Mouse (Mus musculus): Measurements from ENCODE around the gene Aff1. TPM values are rescaled to one million over a fixed set of nuclear protein-coding genes. Genes with fewer than 3 reads are reported as not detected.

Aff1 gene
- polyA plus RNA-seq, 1 experiment from 2014 or later, result 7.1 TPM

- Histone ChIP-seq H3K9me3 (ENCODE audit: control insufficient read depth, low read length) (no peaks in the 10 kb centered on the region), H3K4me3 (ENCODE audit: low read depth, low read length) (no peak overlapping the region), H3K27me3 (ENCODE audit: control insufficient read depth, insufficient read depth, low read length) (no peaks in the 10 kb centered on the region), H3K9ac (ENCODE audit: low read length) (no peak overlapping the region), H3K4me2 (ENCODE audit: low read depth, low read length, severe bottlenecking) (no peak overlapping the region), H3K4me1 (replicated peaks; ENCODE audit: control insufficient read depth, insufficient read depth, low read length) (no peaks in the 10 kb centered on the region), H3K36me3 (ENCODE audit: control insufficient read depth, insufficient read depth, low read length) (no peaks in the 10 kb centered on the region), H3K27ac (ENCODE audit: low read depth, low read length) (no peak overlapping the region)
- 86% methylated on average over 2 of the region's 2 CpGs for WGBS
- no peak for DNase-seq (ENCODE audit: low spot score)
- ATAC-seq (replicated peaks; ENCODE audit: low FRiP score), result no peak
These were observed 49.8 kb downstream of the Aff1 start for GRCm38 (mm10) chr5:103741992-103742391.

- Histone ChIP-seq H3K4me2 (ENCODE audit: low read depth, low read length, severe bottlenecking) (no peak overlapping the region), H3K36me3 (ENCODE audit: control insufficient read depth, insufficient read depth, low read length) (no peaks in the 10 kb centered on the region), H3K9me3 (ENCODE audit: control insufficient read depth, low read length) (no peaks in the 10 kb centered on the region), H3K9ac (ENCODE audit: low read length) (no peak overlapping the region), H3K27me3 (ENCODE audit: control insufficient read depth, insufficient read depth, low read length) (no peaks in the 10 kb centered on the region), H3K4me1 (replicated peaks; ENCODE audit: control insufficient read depth, insufficient read depth, low read length) (no peaks in the 10 kb centered on the region), H3K27ac (ENCODE audit: low read depth, low read length) (no peak overlapping the region), H3K4me3 (ENCODE audit: low read depth, low read length) (no peak overlapping the region)
- WGBS, result 77% methylated on average over 6 of the region's 6 CpGs
- ATAC-seq (replicated peaks; ENCODE audit: low FRiP score) (no peak), DNase-seq (ENCODE audit: low spot score) (no peak)
These were observed 52.4 kb downstream of the Aff1 start for GRCm38 (mm10) chr5:103744531-103744930.

GRCm38 (mm10) chr5:103745635-103746034 is 53.5 kb downstream of the Aff1 start:
- ATAC-seq (replicated peaks; ENCODE audit: low FRiP score) (no peak), DNase-seq (ENCODE audit: low spot score) (no peak)
- no peak overlapping the region for H3K4me3 ChIP-seq (ENCODE audit: low read depth, low read length)
- 90% methylated on average over 1 of the region's 1 CpGs for WGBS
- H3K4me1 ChIP-seq (replicated peaks; ENCODE audit: control insufficient read depth, insufficient read depth, low read length), result no peaks in the 10 kb centered on the region
- H3K4me2 ChIP-seq (ENCODE audit: low read depth, low read length, severe bottlenecking), result no peak overlapping the region
- H3K27ac ChIP-seq (ENCODE audit: low read depth, low read length), result no peak overlapping the region
- H3K27me3 ChIP-seq (ENCODE audit: control insufficient read depth, insufficient read depth, low read length), result no peaks in the 10 kb centered on the region
- H3K36me3 ChIP-seq (ENCODE audit: control insufficient read depth, insufficient read depth, low read length), result no peaks in the 10 kb centered on the region
- H3K9me3 ChIP-seq (ENCODE audit: control insufficient read depth, low read length), result no peaks in the 10 kb centered on the region
- no peak overlapping the region for H3K9ac ChIP-seq (ENCODE audit: low read length)

DNA sequence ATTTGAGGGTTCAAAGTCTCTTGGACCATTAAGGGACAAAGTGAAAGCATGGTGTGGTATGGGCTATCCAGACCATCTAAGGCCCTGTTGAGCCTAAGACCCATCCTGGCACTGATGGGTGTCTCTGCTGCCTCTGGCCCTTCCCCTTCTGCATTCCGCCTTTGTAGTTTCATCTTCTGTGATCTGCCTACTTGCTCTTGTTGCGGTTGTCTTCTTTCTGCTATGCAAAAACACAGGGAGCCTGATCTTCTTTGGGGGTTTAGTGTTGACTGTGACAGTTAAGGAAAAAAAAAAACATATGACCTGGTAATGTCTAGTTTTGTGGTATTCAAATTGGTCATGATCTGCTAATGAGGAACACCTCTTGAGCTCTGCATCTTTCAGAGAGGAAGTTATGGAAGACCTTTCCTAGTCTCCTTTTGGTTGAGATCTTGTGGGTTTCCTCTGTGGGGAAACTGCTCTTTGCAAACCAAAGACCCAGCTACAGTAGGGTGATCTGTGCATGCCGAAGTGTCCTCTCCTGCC is 54.4 kb downstream of the Aff1 start:
- H3K27me3 ChIP-seq (ENCODE audit: control insufficient read depth, insufficient read depth, low read length), result no peaks in the 10 kb centered on the region
- H3K9ac ChIP-seq (ENCODE audit: low read length), result no peak overlapping the region
- no peaks in the 10 kb centered on the region for H3K4me1 ChIP-seq (replicated peaks; ENCODE audit: control insufficient read depth, insufficient read depth, low read length)
- no peak for DNase-seq (ENCODE audit: low spot score)
- WGBS, result 94% methylated on average over 3 of the region's 3 CpGs
- H3K4me2 ChIP-seq (ENCODE audit: low read depth, low read length, severe bottlenecking), result no peak overlapping the region
- ATAC-seq (replicated peaks; ENCODE audit: low FRiP score), result no peak
- H3K27ac ChIP-seq (ENCODE audit: low read depth, low read length), result no peak overlapping the region
- no peak overlapping the region for H3K4me3 ChIP-seq (ENCODE audit: low read depth, low read length)
- H3K36me3 ChIP-seq (ENCODE audit: control insufficient read depth, insufficient read depth, low read length), result no peaks in the 10 kb centered on the region
- H3K9me3 ChIP-seq (ENCODE audit: control insufficient read depth, low read length), result no peaks in the 10 kb centered on the region

GRCm38 (mm10) chr5:103747098-103747497 is 54.9 kb downstream of the Aff1 start:
- no peak for ATAC-seq (replicated peaks; ENCODE audit: low FRiP score)
- no peaks in the 10 kb centered on the region for H3K27me3 ChIP-seq (ENCODE audit: control insufficient read depth, insufficient read depth, low read length)
- no peak overlapping the region for H3K4me2 ChIP-seq (ENCODE audit: low read depth, low read length, severe bottlenecking)
- DNase-seq (ENCODE audit: low spot score), result no peak
- H3K9ac ChIP-seq (ENCODE audit: low read length), result no peak overlapping the region
- no peaks in the 10 kb centered on the region for H3K9me3 ChIP-seq (ENCODE audit: control insufficient read depth, low read length)
- no peak overlapping the region for H3K27ac ChIP-seq (ENCODE audit: low read depth, low read length)
- H3K36me3 ChIP-seq (ENCODE audit: control insufficient read depth, insufficient read depth, low read length), result no peaks in the 10 kb centered on the region
- H3K4me3 ChIP-seq (ENCODE audit: low read depth, low read length), result no peak overlapping the region
- WGBS, result 90% methylated on average over 2 of the region's 2 CpGs
- H3K4me1 ChIP-seq (replicated peaks; ENCODE audit: control insufficient read depth, insufficient read depth, low read length), result no peaks in the 10 kb centered on the region

DNA sequence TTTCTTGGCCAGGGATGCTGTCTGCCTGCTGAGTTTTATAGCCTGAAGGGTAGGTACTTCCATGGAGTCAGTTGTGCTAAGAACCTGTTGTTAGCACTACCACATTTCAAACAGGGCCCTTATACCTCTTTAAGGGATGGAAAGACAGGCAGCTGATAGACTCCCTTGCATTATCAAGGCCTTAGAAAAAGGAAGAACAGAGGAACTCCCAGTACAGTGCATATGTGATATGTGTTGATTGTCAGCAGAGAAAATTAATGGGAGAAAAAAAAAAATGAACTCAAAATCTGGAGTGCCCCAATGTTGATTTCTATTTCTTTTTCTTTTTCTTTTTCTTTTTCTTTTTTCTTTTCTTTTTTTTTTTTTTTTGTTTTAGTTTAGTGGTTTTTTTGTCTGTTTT is 56.2 kb downstream of the Aff1 start:
- H3K4me3 ChIP-seq (ENCODE audit: low read depth, low read length), result no peak overlapping the region
- ATAC-seq (replicated peaks; ENCODE audit: low FRiP score) (no peak), DNase-seq (ENCODE audit: low spot score) (no peak)
- H3K9me3 ChIP-seq (ENCODE audit: control insufficient read depth, low read length), result no peaks in the 10 kb centered on the region
- H3K27me3 ChIP-seq (ENCODE audit: control insufficient read depth, insufficient read depth, low read length), result no peaks in the 10 kb centered on the region
- H3K4me2 ChIP-seq (ENCODE audit: low read depth, low read length, severe bottlenecking), result no peak overlapping the region
- no peak overlapping the region for H3K27ac ChIP-seq (ENCODE audit: low read depth, low read length)
- no peaks in the 10 kb centered on the region for H3K4me1 ChIP-seq (replicated peaks; ENCODE audit: control insufficient read depth, insufficient read depth, low read length)
- H3K36me3 ChIP-seq (ENCODE audit: control insufficient read depth, insufficient read depth, low read length), result no peaks in the 10 kb centered on the region
- no peak overlapping the region for H3K9ac ChIP-seq (ENCODE audit: low read length)

GRCm38 (mm10) chr5:103749465-103750285 is 57.5 kb downstream of the Aff1 start:
- ATAC-seq (replicated peaks; ENCODE audit: low FRiP score), result no peak
- no peaks in the 10 kb centered on the region for H3K36me3 ChIP-seq (ENCODE audit: control insufficient read depth, insufficient read depth, low read length)
- H3K4me3 ChIP-seq (ENCODE audit: low read depth, low read length), result no peak overlapping the region
- no peaks in the 10 kb centered on the region for H3K4me1 ChIP-seq (replicated peaks; ENCODE audit: control insufficient read depth, insufficient read depth, low read length)
- H3K9ac ChIP-seq (ENCODE audit: low read length), result no peak overlapping the region
- no peak overlapping the region for H3K4me2 ChIP-seq (ENCODE audit: low read depth, low read length, severe bottlenecking)
- WGBS, result 13% methylated on average over 7 of the region's 7 CpGs
- H3K27ac ChIP-seq (ENCODE audit: low read depth, low read length), result no peak overlapping the region
- no peaks in the 10 kb centered on the region for H3K27me3 ChIP-seq (ENCODE audit: control insufficient read depth, insufficient read depth, low read length)
- no peak for DNase-seq (ENCODE audit: low spot score)
- no peaks in the 10 kb centered on the region for H3K9me3 ChIP-seq (ENCODE audit: control insufficient read depth, low read length)

DNA sequence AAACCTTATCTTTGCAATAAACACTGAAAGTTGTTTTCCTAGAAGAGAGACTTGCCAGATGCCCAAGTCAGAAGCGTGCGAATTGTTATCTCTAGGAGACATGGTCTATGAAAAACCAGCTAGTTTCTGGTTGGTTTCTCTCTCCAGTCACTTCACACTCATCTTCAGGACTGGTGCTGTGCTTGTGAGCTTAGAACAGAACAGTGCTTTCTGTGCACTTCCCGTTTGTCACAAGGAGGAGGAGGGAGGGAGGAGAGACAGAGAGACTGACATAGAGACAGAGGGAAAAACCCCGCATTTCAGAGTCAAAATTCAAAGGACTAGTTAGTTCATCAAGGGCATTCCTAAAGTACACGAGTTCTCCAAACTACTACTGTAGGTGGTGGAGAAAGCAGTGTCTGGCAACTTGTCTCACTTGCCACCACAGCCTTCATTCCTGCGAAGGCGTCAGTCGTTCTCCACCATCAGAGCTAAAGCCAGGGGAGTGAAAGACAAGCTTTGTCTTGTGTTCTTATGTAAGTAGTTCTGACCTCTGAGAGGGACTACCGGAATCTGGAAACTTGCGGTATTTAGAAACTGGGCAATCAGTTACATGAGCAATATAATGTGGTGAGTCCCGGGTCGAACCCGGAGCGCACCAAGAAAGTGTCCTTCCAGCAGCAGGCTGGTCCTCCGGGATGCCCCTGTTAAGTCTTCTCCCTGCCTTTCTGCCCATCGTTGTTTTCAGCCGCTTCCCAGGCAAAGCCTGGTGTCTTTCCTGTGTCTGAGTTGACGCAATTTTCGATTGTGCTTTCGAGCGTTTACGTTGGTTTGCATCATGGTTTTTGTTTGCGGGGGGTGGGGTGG is 60.7 kb downstream of the Aff1 start:
- Histone ChIP-seq H3K36me3 (ENCODE audit: control insufficient read depth, insufficient read depth, low read length) (no peaks in the 10 kb centered on the region), H3K9ac (ENCODE audit: low read length) (peak overlapping the region; percentile 81), H3K4me1 (replicated peaks; ENCODE audit: control insufficient read depth, insufficient read depth, low read length) (no peaks in the 10 kb centered on the region), H3K4me2 (ENCODE audit: low read depth, low read length, severe bottlenecking) (peak overlapping the region; percentile 77), H3K27me3 (ENCODE audit: control insufficient read depth, insufficient read depth, low read length) (no peaks in the 10 kb centered on the region), H3K4me3 (ENCODE audit: low read depth, low read length) (peak overlapping the region; percentile 68), H3K27ac (ENCODE audit: low read depth, low read length) (peak overlapping the region; percentile 4; the same call in 1 of the 2 replicates), H3K9me3 (ENCODE audit: control insufficient read depth, low read length) (no peaks in the 10 kb centered on the region)
- 5% methylated on average over 23 of the region's 23 CpGs for WGBS
- peak; percentile 65 for DNase-seq (ENCODE audit: low spot score)
- no peak for ATAC-seq (replicated peaks; ENCODE audit: low FRiP score)
